Mouse (Mus musculus): ENCODE measurements around the gene Gm26897.

GRCm38 (mm10) chr5:111725195-111725920 is 8.4 kb upstream of the Gm26897 start:
- TF ChIP-seq CTCF (IDR thresholded peaks at IDR 0.05; ENCODE audit: insufficient read depth, low read depth, low read length) (no peak), POLR2A (IDR thresholded peaks at IDR 0.05; ENCODE audit: insufficient read depth, low read depth, low read length) (no peak)
